Mouse (Mus musculus) myocyte (in vitro differentiated cells): ENCODE measurements at regions not wholly inside any gene's neighbourhood (a gene's known extent, or its start where the extent isn't known, plus 50 kb on each side); places are given as distances from the start of the nearest gene placed in this dataset.
A peak's percentile ranks its signal among the peaks of the same experiment; 100 is the strongest.

Source experiments
- H3K27me3 ChIP-seq: one replicate; pipeline ENCODE4 v1.6.1; 2011; ENCODE audit not compliant: control insufficient read depth, insufficient read depth, insufficient read length
- H3K36me3 ChIP-seq: one replicate; pipeline ENCODE4 v1.6.1; 2011; ENCODE audit not compliant: control insufficient read depth, insufficient read depth
- H3K4me2 ChIP-seq: one replicate; pipeline ENCODE4 v1.6.1; 2011; ENCODE audit warnings: low read depth, control low read depth
- H3K4me3 ChIP-seq: one replicate; pipeline ENCODE4 v1.5.1; 2011; ENCODE audit warnings: mild to moderate bottlenecking, control low read depth, moderate library complexity
- H3K79me2 ChIP-seq: one replicate; pipeline ENCODE4 v1.6.1; 2011; ENCODE audit not compliant: control insufficient read depth, insufficient read depth
- H3ac ChIP-seq: one replicate; pipeline ENCODE4 v1.6.1; 2011; ENCODE audit not compliant: control insufficient read depth, insufficient read length
- CEBPB ChIP-seq: IDR thresholded peaks from 2 replicates; pipeline ENCODE4 v1.6.1; 2011; ENCODE audit warnings: mild to moderate bottlenecking, moderate library complexity; ENCODE audit not compliant: poor library complexity, insufficient read depth, severe bottlenecking
- E2F4 ChIP-seq: IDR thresholded peaks from one replicate; pipeline ENCODE4 v1.6.1; 2011; ENCODE audit warnings: mild to moderate bottlenecking, control low read depth, moderate library complexity; ENCODE audit not compliant: insufficient read depth
- MAX ChIP-seq: IDR thresholded peaks from one replicate; pipeline ENCODE4 v1.6.1; 2011; ENCODE audit warnings: low read depth, mild to moderate bottlenecking, control low read depth
- MYOD1 ChIP-seq, 3 experiments: IDR thresholded peaks; one replicate each; pipeline ENCODE4 v1.6.1; 2011; ENCODE audit warnings: control low read depth in 2 of 3, low read depth in 2 of 3, mild to moderate bottlenecking in 2 of 3, moderate library complexity in 1 of 3; ENCODE audit not compliant: insufficient read length in 2 of 3, control insufficient read depth in 1 of 3
- MYOG ChIP-seq, 3 experiments: IDR thresholded peaks; one replicate each; pipeline ENCODE4 v1.6.1; 2011; ENCODE audit warnings: control low read depth in 2 of 3, low read depth in 2 of 3, mild to moderate bottlenecking in 2 of 3; ENCODE audit not compliant: insufficient read length in 2 of 3, control insufficient read depth in 1 of 3, insufficient read depth in 1 of 3
- POLR2A ChIP-seq: IDR thresholded peaks from one replicate; pipeline ENCODE4 v1.6.1; 2011; ENCODE audit warnings: low read depth, mild to moderate bottlenecking, control low read depth, moderate library complexity; ENCODE audit not compliant: insufficient read length
- POLR2AphosphoS2 ChIP-seq: IDR thresholded peaks from one replicate; pipeline ENCODE4 v1.6.1; 2011; ENCODE audit warnings: low read depth, control low read depth; ENCODE audit not compliant: insufficient read length
- REST ChIP-seq: IDR thresholded peaks from one replicate; pipeline ENCODE4 v1.6.1; 2011; ENCODE audit warnings: mild to moderate bottlenecking, control low read depth, moderate library complexity; ENCODE audit not compliant: insufficient read depth, insufficient read length
- SRF ChIP-seq: IDR thresholded peaks from one replicate; pipeline ENCODE4 v1.6.1; 2011; ENCODE audit warnings: low read depth; ENCODE audit not compliant: control insufficient read depth, insufficient read length
- TCF12 ChIP-seq: IDR thresholded peaks from one replicate; pipeline ENCODE4 v1.6.1; 2011; ENCODE audit warnings: mild to moderate bottlenecking, control low read depth; ENCODE audit not compliant: poor library complexity, insufficient read depth, severe bottlenecking
- TCF3 ChIP-seq: IDR thresholded peaks from one replicate; pipeline ENCODE4 v1.6.1; 2011; ENCODE audit warnings: low read depth, control low read depth; ENCODE audit not compliant: insufficient read length
- USF1 ChIP-seq: IDR thresholded peaks from one replicate; pipeline ENCODE4 v1.6.1; 2011; ENCODE audit warnings: low read depth, mild to moderate bottlenecking, control low read depth, moderate library complexity

- Histone ChIP-seq H3K36me3 (no peaks in the 10 kb centered on the region), H3K4me2 (no peak overlapping the region), H3K4me3 (no peak overlapping the region), H3ac (no peak overlapping the region), H3K79me2 (no peaks in the 10 kb centered on the region), H3K27me3 (no peaks in the 10 kb centered on the region)
- TF ChIP-seq REST (no peak), SRF (no peak), POLR2AphosphoS2 (no peak), MYOG (IDR thresholded peaks at IDR 0.05; ENCODE audit: control insufficient read depth in 1 of 3, insufficient read depth in 1 of 3, insufficient read length in 2 of 3, low read depth in 2 of 3) (no peak), POLR2A (no peak), TCF12 (no peak), MYOD1 (IDR thresholded peaks at IDR 0.05; ENCODE audit: control insufficient read depth in 1 of 3, insufficient read length in 2 of 3, low read depth in 2 of 3) (no peak), USF1 (no peak), TCF3 (no peak), E2F4 (no peak), MAX (no peak), CEBPB (no peak)
Measured at GRCm38 (mm10) chr8:8462455-8462854, 198.6 kb downstream of the Efnb2 start.

GRCm38 (mm10) chr8:8457536-8457935, 203.5 kb downstream of the Efnb2 start:
- Histone ChIP-seq H3K36me3 (no peaks in the 10 kb centered on the region), H3K27me3 (no peaks in the 10 kb centered on the region), H3K79me2 (no peaks in the 10 kb centered on the region), H3K4me2 (no peak overlapping the region), H3K4me3 (no peak overlapping the region), H3ac (no peak overlapping the region)
- TF ChIP-seq REST, result no peak
- TF ChIP-seq USF1, result no peak
- no peak for TF ChIP-seq POLR2AphosphoS2
- TF ChIP-seq TCF3, result no peak
- no peak for TF ChIP-seq MYOD1 (IDR thresholded peaks at IDR 0.05; ENCODE audit: control insufficient read depth in 1 of 3, insufficient read length in 2 of 3, low read depth in 2 of 3)

- H3K79me2 ChIP-seq, result no peaks in the 10 kb centered on the region
- TF ChIP-seq REST, result no peak
- TF ChIP-seq POLR2AphosphoS2, result no peak
- peak in 2 of 3 experiments; percentile 91 to 93 for TF ChIP-seq MYOD1 (IDR thresholded peaks at IDR 0.05; ENCODE audit: control insufficient read depth in 1 of 3, insufficient read length in 2 of 3, low read depth in 2 of 3)
- TF ChIP-seq TCF12, result peak; percentile 72
- TF ChIP-seq TCF3, result peak; percentile 59
- TF ChIP-seq CEBPB, result peak; percentile 74
- TF ChIP-seq POLR2A, result no peak
- no peak for TF ChIP-seq E2F4
- peak; percentile 16 to 77 (median 70) for TF ChIP-seq MYOG (IDR thresholded peaks at IDR 0.05; ENCODE audit: control insufficient read depth in 1 of 3, insufficient read depth in 1 of 3, insufficient read length in 2 of 3, low read depth in 2 of 3)
- TF ChIP-seq MAX, result no peak
- TF ChIP-seq SRF, result no peak
- TF ChIP-seq USF1, result no peak
- peak overlapping the region; percentile 61 for H3K4me2 ChIP-seq
Measured at GRCm38 (mm10) chr8:8453944-8454343, 207.1 kb downstream of the Efnb2 start.

GRCm38 (mm10) chr8:8452226-8452625, 208.8 kb downstream of the Efnb2 start:
- TF ChIP-seq MYOG (IDR thresholded peaks at IDR 0.05; ENCODE audit: control insufficient read depth in 1 of 3, insufficient read depth in 1 of 3, insufficient read length in 2 of 3, low read depth in 2 of 3) (no peak), E2F4 (no peak), TCF3 (no peak), CEBPB (no peak), USF1 (no peak), POLR2A (no peak), MYOD1 (IDR thresholded peaks at IDR 0.05; ENCODE audit: control insufficient read depth in 1 of 3, insufficient read length in 2 of 3, low read depth in 2 of 3) (no peak), MAX (no peak), POLR2AphosphoS2 (no peak), SRF (no peak), TCF12 (no peak), REST (no peak)
- Histone ChIP-seq H3K79me2 (no peaks in the 10 kb centered on the region), H3K4me3 (no peak overlapping the region), H3K27me3 (no peaks in the 10 kb centered on the region), H3K36me3 (no peaks in the 10 kb centered on the region), H3ac (no peak overlapping the region), H3K4me2 (peak overlapping the region; percentile 12)

More at GRCm38 (mm10) chr8:8453944-8454343, 207.1 kb downstream of the Efnb2 start:
- no peak overlapping the region for H3K4me3 ChIP-seq
- no peaks in the 10 kb centered on the region for H3K36me3 ChIP-seq
- no peak overlapping the region for H3ac ChIP-seq
- no peaks in the 10 kb centered on the region for H3K27me3 ChIP-seq

DNA sequence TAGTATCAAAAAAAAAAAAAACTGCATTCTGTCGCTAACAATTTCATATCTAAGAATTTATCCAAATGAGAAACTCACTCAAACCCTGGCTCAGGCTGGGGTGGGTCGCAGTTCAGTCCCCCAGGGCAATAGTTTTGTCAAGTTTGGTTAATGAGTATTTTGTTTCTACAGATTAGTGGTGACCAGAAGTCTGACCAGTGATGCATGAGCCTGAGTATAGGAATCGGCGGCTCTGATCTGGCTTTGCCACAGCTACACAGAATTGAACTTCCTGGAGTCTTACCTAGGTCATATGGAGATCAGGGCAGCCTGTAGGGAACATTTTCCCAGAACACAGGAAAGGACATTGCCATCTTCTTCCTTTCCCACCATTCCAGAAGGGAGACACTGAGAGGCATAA, 212.1 kb downstream of the Efnb2 start:
- H3K27me3 ChIP-seq, result no peaks in the 10 kb centered on the region
- H3K4me3 ChIP-seq, result no peak overlapping the region
- no peak overlapping the region for H3K4me2 ChIP-seq
- no peaks in the 10 kb centered on the region for H3K79me2 ChIP-seq
- H3K36me3 ChIP-seq, result no peaks in the 10 kb centered on the region
- no peak for TF ChIP-seq CEBPB
- no peak for TF ChIP-seq E2F4
- TF ChIP-seq POLR2A, result no peak
- no peak for TF ChIP-seq TCF3
- no peak for TF ChIP-seq USF1
- TF ChIP-seq POLR2AphosphoS2, result no peak
- no peak for TF ChIP-seq MYOG (IDR thresholded peaks at IDR 0.05; ENCODE audit: control insufficient read depth in 1 of 3, insufficient read depth in 1 of 3, insufficient read length in 2 of 3, low read depth in 2 of 3)
- no peak for TF ChIP-seq REST
- TF ChIP-seq TCF12, result no peak
- no peak for TF ChIP-seq SRF
- TF ChIP-seq MYOD1 (IDR thresholded peaks at IDR 0.05; ENCODE audit: control insufficient read depth in 1 of 3, insufficient read length in 2 of 3, low read depth in 2 of 3), result no peak
- TF ChIP-seq MAX, result no peak
- H3ac ChIP-seq, result no peak overlapping the region
